Mouse (Mus musculus) adipose tissue, adult 10 weeks (tissue): ENCODE measurements around the gene Fbxw2. TPM values are rescaled to one million over a fixed set of nuclear protein-coding genes. Genes with fewer than 3 reads are reported as not detected.

Experiments
- polyA plus RNA-seq: library from polyadenylated mRNA; stranded (reverse); fragments of 350-450 nt; fragmentation: Illumina TruSeq; extraction: RNeasy Lipid Tissue Mini Kit (QIAGEN cat#74804); gene quantifications from one replicate; pipeline ENCODE4 v1.2.3, GENCODE M21; 2014; ENCODE audit warnings: low read depth, low replicate concordance

The Fbxw2 gene
- polyA plus RNA-seq = 60.8 TPM

DNA sequence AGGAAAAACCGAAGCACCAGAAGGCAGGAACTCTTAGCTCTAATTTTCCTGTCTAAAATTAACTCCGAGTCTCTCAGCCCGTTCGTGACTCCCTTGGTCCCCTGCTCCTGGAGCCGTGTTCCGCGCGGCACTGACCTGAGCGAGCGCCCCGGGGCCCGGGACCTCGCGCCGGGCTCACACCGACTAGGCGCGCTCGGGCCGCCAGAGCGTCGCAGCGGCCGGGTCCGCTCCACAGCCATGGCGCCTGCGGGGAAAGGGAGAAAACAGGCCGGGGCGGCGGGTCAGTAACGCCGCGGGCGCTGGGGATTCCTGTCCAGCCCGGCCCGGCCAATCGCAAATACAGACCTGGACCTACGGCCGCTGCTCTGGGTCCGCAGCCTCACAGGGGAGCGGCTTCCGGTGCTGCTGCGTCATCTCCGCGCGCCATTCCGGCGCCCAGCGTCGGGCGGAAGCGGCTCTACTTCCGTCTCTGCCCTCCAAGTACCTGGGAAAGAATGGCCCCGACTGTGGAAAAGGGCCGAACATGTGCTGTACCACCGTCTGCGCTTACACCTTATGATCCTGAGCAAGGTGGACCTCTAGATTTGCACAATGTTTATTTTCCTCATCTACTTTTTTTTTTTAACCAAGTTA is at the start of gene Fbxw2:
Gene Fbxw2 (minus strand): TSS at position 485 of the 633 bp plus-strand sequence.

DNA sequence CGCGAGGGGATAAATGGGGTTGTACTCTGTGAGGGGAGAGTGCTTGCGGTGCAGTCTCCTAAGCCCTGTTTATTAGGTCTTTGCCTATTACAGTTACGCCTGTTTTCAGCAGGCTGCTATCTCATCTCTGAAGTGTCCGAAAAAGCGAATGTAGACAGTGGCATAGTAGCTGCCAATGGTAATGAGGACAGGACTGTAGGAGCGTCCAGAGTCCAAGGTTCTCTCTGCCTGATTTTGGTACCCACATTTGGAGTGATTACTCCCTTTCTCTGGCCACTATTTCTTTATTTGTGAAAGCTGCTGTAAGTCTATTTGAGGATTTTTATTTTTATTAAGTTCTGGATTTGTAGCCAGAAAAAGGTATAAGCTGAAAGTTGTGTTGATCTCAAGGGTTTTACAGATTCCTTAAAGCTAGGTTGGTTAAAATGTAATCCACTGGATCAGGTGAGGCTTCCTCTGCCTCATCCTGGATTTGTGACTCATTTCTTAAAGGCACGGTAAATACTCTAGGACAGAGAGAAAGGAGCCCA is 48.8 kb upstream of the Fbxw2 start, which contains the start of gene Psmd5:
Gene Psmd5 (minus strand): TSS at position 153 of the 530 bp plus-strand sequence.

GRCm38 (mm10) chr2:34874271-34874670 is 48.2 kb upstream of the Fbxw2 start, which contains the start of gene Cutal:
TSS of gene Cutal (plus strand) at chr2:34874396.

DNA sequence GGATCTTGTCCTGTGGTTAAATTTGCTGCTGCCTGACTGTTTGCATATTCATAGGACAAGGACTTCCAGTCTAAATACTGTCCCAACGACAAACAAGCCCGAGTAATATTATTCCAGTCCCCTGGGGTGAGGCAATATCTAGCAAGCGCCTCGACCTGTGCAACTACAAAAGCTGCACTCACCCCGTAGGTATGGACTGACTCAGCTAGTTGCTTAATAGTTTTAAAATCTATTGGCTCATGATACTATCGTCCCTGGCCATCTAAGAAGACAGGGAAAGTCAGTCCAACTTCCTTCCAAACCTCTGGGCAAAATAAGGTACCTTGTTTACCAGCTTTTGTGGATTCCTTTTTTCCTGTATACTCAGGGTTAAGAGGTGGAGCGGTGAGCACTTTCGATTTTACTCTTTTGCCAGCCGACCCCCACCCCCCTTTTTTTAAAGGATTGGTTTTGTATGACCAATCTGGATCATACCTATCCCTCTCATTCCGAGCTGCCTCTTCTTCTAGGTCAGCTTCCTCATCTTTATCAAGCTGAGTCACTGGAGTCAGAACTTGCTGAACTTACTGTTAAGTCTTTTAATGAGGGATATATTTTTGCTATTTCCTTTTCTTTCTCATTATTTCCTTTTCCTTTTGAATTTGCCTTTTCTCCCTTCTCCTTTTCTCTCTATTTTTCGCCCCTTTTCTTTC is 6.8 kb upstream of the Fbxw2 start, which contains the start of gene Gm34653:
Gene Gm34653 (plus strand): TSS at position 242 of the 692 bp plus-strand sequence.

GRCm38 (mm10) chr2:34799357-34800256 is 26.5 kb downstream of the Fbxw2 start, which contains the start of gene Rabepk:
TSS of gene Rabepk (minus strand) at chr2:34799912.

DNA sequence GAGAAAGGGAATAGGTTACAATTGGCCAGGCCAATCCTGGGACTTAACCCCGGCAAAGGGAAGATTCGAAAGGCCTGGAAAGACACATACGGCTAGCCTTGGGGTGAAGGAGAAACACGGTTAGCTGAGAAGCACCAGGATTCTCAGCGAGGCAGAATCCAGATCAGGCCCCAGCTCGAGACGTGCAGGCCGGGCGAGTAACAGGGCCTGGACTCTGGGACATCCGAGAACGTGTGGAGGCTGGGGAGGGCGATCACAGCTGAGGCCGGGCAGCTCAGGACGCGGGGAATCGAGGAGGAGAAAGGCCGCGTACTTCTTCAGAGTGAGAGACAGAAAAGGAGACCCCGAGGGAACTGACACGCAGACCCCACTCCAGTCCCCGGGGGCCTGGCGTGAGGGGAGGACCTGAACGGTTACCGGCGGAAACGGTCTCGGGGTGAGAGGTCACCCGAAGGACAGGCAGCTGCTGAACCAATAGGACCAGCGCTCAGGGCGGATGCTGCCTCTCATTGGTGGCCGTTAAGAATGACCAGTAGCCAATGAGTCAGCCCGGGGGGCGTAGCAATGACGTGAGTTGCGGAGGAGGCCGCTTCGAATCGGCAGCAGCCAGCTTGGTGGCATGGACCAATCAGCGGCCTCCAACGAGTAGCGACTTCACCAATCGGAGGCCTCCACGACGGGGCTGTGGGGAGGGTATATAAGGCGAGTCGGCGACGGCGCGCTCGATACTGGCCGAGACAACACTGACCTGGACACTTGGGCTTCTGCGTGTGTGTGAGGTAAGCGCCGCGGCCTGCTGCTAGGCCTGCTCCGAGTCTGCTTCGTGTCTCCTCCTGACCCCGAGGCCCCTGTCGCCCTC is 54.5 kb downstream of the Fbxw2 start, which contains the start of gene Hspa5:
Gene Hspa5 (plus strand): TSS at position 603 of the 859 bp plus-strand sequence.

GRCm38 (mm10) chr2:34754551-34755358 is 71.4 kb downstream of the Fbxw2 start, which contains the start of gene Gapvd1:
TSS of gene Gapvd1 (minus strand) at chr2:34755232.

Other genes starting within 250 kb of the Fbxw2 start
- 44.0 TPM for gene Gapvd1, start 71.1 kb downstream of the Fbxw2 start, polyA plus RNA-seq
- gene Hspa5, start 54.3 kb downstream of the Fbxw2 start, polyA plus RNA-seq = 1,035 TPM
- 30.7 TPM for gene Rabepk, start 26.4 kb downstream of the Fbxw2 start, polyA plus RNA-seq
- not detected for gene Gm34653, start 6.7 kb upstream of the Fbxw2 start, polyA plus RNA-seq
- gene Cutal, start 48.1 kb upstream of the Fbxw2 start, polyA plus RNA-seq = 13.7 TPM
- gene Psmd5, start 48.7 kb upstream of the Fbxw2 start, polyA plus RNA-seq = 31.7 TPM
- 10.8 TPM for gene Phf19, start 87.7 kb upstream of the Fbxw2 start, polyA plus RNA-seq
- gene Traf1, start 135.5 kb upstream of the Fbxw2 start, polyA plus RNA-seq = 4.2 TPM
- gene Hc, start 235.1 kb upstream of the Fbxw2 start, polyA plus RNA-seq = not detected